Mouse (Mus musculus) hindlimb bud, embryonic 11.5 days (tissue): Measurements from ENCODE around the gene Cldn10.
"Not testable (repeated sequence)": the region's sequence is repeated elsewhere in the genome, so short reads cannot be mapped to it uniquely, and the experiment has no call there.

Source experiments
- DNase-seq: peaks from one replicate; pipeline ENCODE4 v3.0.0-alpha.2; 2012; ENCODE audit warnings: low read depth, low spot score; ENCODE audit errors: extremely low spot score

Gene Cldn10

DNA sequence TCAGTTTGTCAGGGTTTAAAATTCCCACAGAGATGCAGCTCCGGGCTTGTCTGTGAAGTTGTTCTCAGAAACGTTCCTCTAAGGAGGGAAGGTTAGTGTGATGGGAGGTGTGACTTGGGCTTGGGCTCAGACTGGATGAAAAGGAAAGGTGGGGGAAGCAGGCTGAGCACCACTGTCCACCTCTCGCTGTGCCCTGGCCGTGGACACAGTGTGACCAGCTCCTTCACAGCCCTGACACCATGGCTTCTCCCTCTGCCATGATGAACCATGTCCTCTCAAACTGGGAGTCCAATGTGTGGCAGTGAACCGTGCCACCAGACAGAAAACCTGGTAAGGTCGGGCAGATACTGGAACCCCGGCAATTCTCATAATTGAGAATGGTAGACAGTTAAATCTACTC lies 6.1 kb upstream of the Cldn10 start:
- DNase-seq, result no peak

DNA sequence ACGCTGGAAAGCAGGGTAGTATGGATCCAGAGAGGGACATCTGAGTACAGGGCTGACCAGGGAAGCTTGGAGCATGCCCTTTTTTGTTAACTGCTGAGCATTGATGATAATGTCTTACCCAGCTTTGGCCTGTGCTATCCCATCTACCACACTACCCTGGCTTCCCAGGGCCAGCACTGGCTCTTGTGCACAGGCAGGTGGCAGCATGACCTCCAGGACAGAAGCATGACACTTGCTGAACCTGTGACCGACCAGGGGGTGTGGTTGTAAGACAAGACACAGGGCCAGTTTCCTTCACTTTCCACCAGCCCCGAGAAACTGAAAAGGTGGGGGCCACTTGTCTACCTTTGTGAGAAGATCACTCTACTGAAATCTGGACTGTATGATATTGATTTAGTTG lies 5.5 kb upstream of the Cldn10 start:
- no peak for DNase-seq

DNA sequence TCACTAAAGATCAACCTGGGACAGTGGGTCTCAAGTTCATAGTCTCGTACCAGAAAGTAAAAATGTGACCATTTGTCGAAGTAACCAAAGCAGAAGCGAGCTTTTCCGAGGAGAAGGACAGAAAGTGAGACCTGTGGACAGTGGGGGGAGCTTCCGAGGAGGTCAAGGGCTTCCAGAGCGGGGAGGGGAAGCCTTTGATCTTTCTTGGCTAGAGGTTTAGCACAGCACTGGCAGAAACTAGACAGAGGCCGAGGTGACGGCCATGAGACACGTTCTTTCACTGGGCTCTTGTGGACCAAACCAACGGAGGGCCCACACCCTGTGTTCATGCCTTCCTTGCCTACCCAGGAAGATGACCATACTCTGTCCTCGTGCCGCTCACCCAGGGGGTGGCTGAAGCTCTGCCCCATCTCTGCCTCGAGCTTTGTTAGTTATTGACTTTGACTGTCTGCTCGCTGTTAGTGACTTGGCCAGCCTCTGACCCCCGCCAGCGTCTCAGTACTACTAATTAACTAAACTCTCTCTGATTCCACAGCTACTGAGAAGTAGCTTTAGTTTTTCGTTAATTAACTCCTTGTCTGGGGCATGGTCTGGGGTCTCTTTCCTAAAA lies 4.3 kb upstream of the Cldn10 start:
- no peak for DNase-seq

DNA sequence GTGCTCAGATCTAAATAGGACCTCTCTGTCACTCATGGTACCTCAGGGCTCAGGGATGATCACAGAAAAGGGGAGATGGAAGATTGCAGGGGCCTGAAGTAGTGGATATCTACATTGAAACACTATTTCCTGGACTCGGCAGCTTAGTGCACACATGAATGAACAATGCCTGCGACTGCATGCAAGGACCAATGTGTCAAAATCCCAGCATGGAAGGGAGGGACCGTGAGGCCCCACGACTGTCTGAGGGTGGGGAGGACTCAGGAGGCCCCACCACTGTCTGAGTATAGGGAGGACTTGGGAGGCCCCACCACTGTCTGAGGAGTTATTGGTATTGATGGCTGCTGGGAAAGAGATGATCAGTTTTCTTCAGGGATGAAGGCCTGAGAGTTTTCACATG lies 2.5 kb downstream of the Cldn10 start:
- DNase-seq, result no peak

DNA sequence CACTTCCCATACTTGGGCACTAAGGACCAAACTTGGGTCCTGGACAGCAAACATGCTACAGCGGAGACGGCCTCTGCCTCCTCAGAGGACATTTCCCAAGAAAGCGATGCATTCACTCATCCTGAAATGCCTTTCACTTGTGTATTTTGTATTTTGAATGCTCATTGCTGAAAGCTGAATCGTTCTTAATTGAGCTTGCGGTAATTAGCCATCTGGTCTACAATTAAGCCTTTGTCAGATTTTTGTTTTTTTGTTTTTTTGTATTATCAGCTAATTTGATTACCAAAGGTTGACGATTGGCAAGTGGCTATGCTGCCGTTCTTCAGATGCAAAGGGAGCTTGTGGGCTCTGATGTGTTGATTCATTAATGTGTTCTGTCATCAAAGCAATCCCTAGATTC lies 5.2 kb downstream of the Cldn10 start:
- no peak for DNase-seq

DNA sequence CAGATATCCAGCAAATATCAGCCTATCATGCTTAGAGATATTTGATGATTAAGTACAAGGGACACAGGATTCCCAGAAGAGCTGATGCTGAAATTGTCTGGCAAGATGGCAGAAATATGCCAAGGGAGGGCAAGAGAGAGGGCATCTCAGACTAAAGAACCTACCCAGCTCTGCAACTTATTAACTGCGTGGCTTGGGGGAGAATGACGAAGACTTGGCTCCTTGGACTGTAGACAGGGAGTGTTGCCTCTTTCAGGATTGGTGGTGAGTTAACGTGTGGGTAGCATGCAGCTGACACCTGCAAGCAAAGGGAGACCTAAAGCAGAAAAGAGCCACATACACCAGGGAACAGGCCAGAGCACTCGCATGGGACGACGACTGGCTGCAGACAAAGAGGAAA lies 5.7 kb downstream of the Cldn10 start:
- no peak for DNase-seq

DNA sequence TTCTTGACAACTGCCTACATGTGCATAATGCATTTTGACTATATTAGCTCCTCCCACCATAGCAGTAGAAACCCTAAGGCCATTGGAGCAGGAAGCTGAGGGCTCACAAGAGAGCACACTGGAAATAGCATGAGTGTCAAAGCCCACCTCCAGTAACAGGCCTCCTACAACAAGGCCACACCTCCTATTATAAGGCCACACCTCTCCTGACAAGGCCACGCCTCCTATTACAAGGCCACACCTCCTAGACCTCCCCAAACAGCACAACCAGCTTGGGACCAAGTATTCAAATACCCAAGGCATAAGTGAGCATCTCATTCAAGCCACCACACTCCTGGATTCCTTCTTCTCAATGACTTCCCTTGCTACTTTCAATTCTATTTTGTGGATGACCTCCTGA lies 6.5 kb downstream of the Cldn10 start:
- DNase-seq, result no peak

DNA sequence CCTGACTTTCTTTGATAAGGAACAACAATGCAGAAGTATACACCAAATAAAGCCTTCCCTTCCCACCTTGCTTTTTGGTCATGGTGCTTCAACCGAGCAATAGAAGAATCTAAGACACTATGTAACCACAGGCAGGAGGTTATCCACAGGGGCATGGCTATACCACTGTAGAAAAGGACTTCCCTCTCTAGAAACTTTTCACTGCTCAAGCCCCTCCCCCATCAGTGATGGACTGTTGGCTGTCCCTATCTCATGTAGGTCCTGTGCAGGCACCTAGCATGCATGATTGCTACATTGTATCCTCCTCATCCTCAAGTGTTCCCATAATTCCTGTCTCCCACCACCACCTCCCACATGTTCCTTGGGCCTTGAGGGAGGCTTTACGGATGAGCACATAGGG lies 7.2 kb downstream of the Cldn10 start:
- DNase-seq, result no peak

DNA sequence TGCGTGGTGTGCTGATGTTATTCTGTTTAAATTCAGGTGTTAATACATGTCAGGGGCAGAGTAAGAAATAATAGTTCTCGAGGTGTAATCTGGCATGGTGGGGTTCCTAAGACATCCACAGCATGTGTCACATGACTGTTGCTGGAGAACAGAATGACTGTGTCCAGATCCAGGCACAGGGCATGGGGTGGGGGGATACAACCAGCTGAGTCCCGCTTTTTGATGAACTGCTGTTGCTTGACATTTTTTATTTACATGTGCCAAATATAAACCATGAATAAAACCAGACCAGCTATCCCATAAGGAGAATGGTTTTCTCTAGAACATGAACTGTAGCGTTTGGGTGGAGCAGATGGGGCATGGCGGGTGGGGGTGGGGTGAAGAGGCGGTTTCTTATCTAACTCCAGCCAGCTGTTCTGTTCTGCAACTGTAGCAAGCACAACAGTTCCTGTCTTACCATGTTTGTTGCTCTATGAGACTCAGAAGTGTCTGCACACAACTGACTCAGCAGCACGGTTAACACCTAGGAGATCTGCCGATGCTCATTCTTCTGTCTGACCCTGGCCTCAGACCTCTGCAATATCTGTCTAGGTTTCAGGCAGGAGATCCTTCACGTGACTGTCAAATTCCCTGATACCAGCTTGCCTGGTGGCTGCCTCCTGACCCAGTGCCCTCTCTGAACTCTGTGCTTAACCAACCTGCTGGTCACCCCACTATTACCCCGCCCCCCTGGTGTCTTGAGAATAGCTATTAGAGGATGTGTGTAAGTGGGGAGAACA lies 8.4 kb downstream of the Cldn10 start:
- no peak for DNase-seq

DNA sequence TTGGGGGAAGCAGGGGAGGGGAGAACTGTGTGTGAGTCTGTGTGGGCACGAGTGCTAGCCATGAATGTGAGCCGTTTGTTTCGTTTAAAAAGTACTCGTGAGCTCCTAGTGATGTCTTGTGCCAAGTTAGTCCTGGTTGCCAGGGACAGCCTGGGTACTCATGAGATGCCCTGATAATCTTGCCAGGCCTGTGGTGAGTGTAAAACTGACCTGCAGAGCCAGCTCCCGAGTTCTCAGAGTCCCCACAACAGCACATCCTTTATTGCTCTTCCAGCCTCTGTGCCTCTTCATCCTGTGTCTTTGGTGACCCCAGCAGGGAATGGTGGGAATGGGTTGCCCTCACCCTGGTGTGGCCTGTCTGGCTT lies 9.0 kb downstream of the Cldn10 start:
- no peak for DNase-seq

DNA sequence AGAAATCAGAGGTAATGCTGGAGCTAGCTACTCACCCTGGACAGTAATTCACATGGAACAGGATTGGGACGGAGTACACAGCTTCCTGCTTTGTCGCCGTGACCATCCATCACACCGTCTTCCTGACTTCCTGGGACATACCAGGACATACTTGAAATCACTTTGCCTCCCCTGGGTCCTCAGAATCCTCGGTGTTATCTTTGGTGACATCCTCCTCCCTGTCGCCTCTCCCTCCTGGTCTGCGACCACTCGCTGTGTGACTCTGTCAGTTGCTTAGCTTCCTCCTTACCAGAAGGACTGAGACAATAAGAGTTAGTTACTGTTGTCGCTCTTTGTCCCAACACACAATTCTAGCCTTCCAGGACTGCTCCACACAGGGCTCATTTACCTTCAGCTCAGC lies 9.6 kb downstream of the Cldn10 start:
- no peak for DNase-seq

DNA sequence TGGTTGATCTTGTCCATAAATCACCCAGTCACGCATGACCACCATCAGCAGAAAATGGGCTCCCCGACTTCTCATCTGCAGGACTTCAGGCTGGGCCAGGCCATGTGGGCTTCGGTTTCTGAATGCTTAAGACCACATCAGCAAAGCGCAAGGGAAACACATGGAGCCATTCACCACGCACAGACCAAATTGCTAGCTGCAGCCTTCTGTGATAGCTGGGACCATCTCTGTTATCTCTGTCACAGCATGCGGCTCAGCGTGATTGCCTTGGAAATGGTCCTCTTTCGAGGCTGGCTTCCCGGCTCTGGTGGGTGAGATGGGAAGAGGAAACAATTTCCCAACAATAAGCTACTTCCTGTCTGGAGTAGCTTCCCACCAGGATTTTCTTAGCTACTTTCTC lies 12.2 kb downstream of the Cldn10 start:
- DNase-seq, result no peak

DNA sequence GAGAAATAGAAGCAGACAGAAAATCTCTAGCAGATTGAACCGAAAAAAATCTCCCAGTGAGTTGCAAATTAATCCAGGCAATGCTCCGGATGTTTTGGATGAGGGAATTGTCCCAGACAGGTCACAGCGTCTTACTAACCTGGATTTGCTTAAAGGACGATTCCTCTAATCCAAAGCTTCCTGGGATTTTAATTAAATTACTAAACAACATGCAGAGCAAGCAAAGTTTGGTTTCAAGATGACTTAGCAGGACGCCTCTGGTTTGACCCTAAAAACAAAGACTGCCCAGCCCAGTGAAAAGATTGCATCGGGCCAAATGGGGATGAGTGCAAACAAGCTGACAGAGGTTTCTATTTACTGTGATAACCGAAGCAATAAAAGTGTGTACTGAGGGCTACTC lies 16.2 kb downstream of the Cldn10 start:
- no peak for DNase-seq

DNA sequence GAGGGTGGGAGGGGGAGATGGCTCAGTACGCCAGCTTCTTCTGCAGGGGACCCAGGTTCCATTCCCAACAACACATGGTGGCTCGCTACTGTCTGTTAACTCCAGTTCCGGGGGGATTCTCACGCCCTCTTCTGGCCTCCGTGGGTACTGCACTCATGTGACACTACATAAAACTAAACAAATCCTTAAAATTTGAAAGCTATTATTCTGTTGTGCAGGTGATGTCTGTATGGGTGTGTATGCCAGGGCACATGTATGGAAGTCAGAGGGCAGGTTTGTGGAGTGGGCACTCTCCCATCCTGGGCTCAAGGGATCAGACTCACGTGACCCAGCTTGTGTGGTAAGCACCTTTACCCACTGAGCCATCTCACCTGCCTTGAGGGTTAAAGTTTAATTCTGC lies 16.6 kb downstream of the Cldn10 start:
- DNase-seq, result no peak

DNA sequence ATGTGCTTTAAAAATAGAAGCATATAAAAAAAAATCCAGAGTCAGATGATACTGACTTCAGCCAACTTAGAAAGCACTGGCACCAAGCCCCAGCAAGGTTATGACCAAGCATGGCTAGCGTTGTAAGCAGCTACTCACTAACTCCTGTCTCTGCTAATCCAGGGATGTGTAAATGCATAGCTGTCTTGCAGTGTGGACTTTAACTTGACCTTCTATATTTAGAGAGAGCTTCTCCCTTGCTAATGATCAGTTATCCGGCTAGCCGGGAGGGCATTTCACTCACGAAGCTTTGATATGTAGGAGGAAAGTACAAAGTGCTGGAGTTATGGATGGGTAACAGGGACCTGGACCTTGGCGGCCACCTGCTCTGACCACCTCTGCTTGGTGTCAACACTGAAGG lies 19.9 kb downstream of the Cldn10 start:
- DNase-seq, result no peak

DNA sequence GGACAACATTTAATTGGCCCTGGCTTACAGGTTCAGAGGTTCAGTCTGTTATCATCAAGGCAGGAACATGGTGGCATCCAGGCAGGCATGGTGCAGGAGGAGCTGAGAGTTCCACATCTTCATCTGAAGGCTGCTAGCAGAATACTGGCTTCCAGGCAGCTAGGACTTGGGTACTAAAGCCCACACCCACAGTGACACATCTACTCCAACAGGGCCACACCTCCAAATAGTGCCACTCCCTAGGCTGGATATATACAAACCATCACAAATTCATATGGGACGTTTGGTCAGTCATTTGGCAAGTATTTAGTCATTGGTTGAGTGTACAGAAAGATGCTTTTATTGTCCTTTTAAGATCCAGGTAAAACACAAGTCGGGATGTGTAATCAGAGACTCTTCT lies 20.5 kb downstream of the Cldn10 start:
- DNase-seq, result not testable (repeated sequence)

DNA sequence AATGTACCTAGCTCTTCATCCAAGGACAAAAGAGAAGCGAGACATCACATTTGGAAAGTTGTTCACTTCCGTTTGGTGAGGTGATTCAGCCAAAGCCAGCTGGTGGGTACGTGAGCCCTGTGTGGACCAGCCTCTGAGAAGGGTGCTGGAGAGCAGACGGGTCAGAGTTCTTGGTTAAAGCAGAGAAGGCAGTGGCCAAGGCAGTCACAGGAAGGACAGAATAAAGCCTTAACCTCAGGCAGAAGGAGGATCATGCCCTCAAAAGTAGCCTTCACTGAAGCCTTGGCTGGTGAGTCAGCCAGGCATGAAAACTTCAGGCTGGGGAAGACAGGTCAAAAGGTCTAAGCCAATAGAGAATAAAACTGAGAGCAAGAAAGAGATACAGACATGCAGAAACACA lies 22.0 kb downstream of the Cldn10 start:
- DNase-seq, result no peak

DNA sequence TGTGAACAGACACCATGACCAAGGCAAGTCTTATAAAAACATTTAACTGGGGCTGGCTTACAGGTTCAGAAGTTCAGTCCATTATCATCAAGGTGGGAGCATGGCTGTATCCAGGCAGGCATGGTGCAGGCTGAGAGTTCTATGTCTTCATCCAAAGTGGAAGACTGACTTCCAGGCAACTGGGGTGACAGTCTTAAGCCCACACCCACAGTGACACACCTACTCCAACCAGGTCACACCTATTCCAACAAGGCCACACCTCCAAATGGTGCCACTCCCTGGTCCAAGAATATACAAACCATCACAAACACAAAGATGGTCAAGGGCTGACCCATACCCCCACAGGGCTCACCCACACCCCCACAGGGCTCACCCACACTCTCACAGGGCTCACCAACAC lies 23.5 kb downstream of the Cldn10 start:
- DNase-seq, result not testable (repeated sequence)

DNA sequence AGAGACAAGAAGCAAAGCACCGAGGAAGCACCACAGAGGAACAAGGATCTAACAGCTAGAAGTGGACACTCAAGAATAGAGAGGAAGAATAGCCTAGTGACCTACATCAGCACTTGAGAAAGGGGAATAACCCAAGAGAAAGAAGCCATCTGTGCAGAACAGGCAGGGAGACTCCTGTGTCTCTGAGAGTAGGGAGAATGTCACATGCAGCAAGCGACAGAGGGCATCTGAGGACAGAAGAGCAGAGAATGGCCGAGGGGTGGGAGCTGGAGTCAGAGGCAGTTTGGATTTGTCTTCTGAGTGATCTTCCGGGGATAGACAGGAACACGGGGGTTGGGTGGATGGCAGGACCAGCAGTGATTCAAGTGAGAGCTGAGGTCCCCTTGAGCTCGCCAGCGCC lies 25.4 kb downstream of the Cldn10 start:
- no peak for DNase-seq

DNA sequence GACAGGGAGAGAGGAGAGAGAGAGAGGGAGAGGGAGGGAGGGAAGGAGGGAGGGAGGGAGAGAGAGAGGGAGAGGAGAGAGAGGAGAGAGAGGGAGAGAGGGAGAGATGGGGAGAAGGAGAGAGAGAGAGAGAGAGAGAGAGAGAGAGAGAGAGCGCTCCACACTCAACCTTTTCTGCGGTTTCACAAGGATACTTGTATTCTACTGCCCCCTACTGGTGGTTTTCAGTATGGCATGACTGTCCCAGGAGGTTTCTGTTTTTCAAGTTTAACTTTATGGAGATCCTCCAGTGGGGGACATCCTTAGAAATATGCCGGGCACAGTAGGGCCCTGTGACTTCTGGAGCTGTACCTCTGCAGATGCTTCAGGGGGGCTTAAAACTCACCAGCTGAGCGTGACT lies 28.8 kb downstream of the Cldn10 start:
- peak; percentile 70 for DNase-seq

DNA sequence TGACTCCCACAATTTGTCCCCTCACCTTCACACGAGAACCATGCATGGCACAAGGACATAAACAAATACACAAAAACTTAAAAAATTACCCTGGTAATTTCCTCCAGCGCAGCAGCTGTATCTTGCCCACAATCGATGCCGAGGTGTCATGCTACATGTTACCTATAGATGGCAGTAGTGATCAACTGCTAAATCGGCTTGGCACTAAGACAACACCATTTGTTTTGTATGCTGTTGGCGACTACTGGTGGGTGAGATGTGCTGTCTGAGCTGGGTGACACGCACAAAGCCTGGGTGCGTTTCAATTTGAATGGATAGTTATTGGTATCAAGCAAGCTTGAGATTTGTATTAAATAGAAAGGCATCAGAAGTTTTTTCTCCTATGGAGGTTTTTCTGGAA lies 32.4 kb downstream of the Cldn10 start:
- DNase-seq, result peak; percentile 56

DNA sequence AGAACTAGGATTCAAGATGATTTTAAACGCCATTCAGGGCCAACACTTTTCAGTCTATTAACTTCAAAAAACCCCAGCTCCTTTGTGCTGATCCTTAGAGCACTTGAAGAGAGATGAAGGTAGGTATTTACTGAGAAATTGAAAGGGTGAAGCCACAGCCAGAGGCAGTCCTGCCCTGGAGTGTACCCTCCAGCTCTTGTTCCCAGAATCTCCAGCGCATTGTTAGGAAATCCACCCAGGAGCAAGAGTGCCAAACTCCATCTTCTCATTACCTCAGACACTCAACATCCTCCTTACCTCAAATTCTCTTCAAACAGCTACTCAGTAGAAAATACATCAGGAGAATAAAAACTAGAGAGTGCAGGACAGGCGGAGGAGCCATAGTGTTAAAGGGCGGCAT lies 35.1 kb downstream of the Cldn10 start:
- no peak for DNase-seq

DNA sequence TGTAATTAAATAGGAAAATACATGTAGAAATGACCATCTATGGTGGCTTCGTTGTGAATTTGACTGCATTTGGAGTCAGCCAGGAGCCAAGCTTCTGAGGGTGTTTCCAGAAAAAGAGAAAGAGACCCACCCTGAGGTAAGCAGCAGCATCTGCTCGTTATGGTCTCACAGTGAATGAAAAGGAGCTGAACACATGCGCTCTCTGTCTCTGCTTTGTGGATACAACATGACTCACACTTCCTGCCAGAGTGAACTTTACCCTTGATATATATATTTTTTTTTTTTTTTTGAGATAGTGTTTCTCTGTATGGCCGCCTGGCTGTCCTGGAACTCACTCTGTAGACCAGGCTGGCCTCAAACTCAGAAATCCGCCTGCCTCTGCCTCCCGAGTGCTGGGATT lies 35.6 kb downstream of the Cldn10 start:
- DNase-seq, result no peak
